ENCODE assay signal across 11 mouse cellular contexts in genomic region chr12:79719847-79720201, GRCm38 (mm10).
DNase-seq lines count a peak whose midpoint lies in the region; ATAC-seq lines count a peak whose summit lies in the region.
"Had no signal": no experiment of that assay in that cellular context is flagged by ENCODE, and none has a peak within 500 bp of the region (broad histone marks: within the 10 kb centered on the region; RNA-seq: fewer than 3 reads in every experiment).

No protein-coding gene starts in this region.

- 0 out of 2 replicates have a peak overlapping the region, but pooled peaks have one; percentile 52 for H3K27ac ChIP-seq in heart, embryonic 12.5 days (ENCODE audit: poor library complexity, severe bottlenecking)
- H3K27ac ChIP-seq in embryonic facial prominence, embryonic 10.5 days (replicated peaks) = peak overlapping the region; percentile 85
- peak overlapping the region; percentile 93 for H3K27ac ChIP-seq in hindbrain, embryonic 11.5 days (ENCODE audit: low read depth, low read length)
- peak overlapping the region; percentile 97 for H3K27ac ChIP-seq in midbrain, embryonic 11.5 days (ENCODE audit: low read depth, low read length)

- peaks cover 19% of the 10 kb centered on the region for H3K4me1 ChIP-seq in heart, embryonic 12.5 days (replicated peaks)
- peaks cover 54% of the 10 kb centered on the region for H3K4me1 ChIP-seq in embryonic facial prominence, embryonic 10.5 days
- peaks cover 7% of the 10 kb centered on the region for H3K4me1 ChIP-seq in hindbrain, embryonic 11.5 days (replicated peaks; ENCODE audit: control insufficient read depth, insufficient read depth, low read length)
- H3K4me1 ChIP-seq in midbrain, embryonic 11.5 days (ENCODE audit: control insufficient read depth, insufficient read depth, low read length) = peaks cover 35% of the 10 kb centered on the region

- no peaks in the 10 kb centered on the region for H3K9me3 ChIP-seq in heart, embryonic 12.5 days (replicated peaks)
- no peaks in the 10 kb centered on the region for H3K9me3 ChIP-seq in embryonic facial prominence, embryonic 10.5 days
- H3K9me3 ChIP-seq in hindbrain, embryonic 11.5 days (ENCODE audit: control insufficient read depth, low read length) = no peaks in the 10 kb centered on the region
- no peaks in the 10 kb centered on the region for H3K9me3 ChIP-seq in midbrain, embryonic 11.5 days (ENCODE audit: control insufficient read depth, low read length)

- H3K27me3 ChIP-seq in heart, embryonic 12.5 days (replicated peaks) = no peaks in the 10 kb centered on the region
- no peaks in the 10 kb centered on the region for H3K27me3 ChIP-seq in embryonic facial prominence, embryonic 10.5 days (replicated peaks; ENCODE audit: low read depth, poor library complexity, severe bottlenecking)
- H3K27me3 ChIP-seq in hindbrain, embryonic 11.5 days (ENCODE audit: control insufficient read depth, insufficient read depth, low read length) = no peaks in the 10 kb centered on the region
- no peaks in the 10 kb centered on the region for H3K27me3 ChIP-seq in midbrain, embryonic 11.5 days (ENCODE audit: control insufficient read depth, insufficient read depth, low read length)

- H3K9ac ChIP-seq in heart, embryonic 12.5 days = no peak overlapping the region
- H3K9ac ChIP-seq in hindbrain, embryonic 11.5 days (ENCODE audit: low read depth, low read length) = no peak overlapping the region
- peak overlapping the region; percentile 54; the same call in 1 of the 2 replicates for H3K9ac ChIP-seq in midbrain, embryonic 11.5 days (ENCODE audit: low read length)

- no peak overlapping the region for H3K4me3 ChIP-seq in heart, embryonic 12.5 days
- H3K4me3 ChIP-seq in embryonic facial prominence, embryonic 10.5 days = no peak overlapping the region
- H3K4me3 ChIP-seq in hindbrain, embryonic 11.5 days (ENCODE audit: low read depth, low read length) = no peak overlapping the region
- no peak overlapping the region for H3K4me3 ChIP-seq in midbrain, embryonic 11.5 days (ENCODE audit: low read depth, low read length)

- WGBS in heart, embryonic 12.5 days = 30% methylated on average over 1 of the region's 1 CpGs
- 28% methylated on average over 1 of the region's 1 CpGs for WGBS in embryonic facial prominence, embryonic 10.5 days
- WGBS in hindbrain, embryonic 11.5 days = 0% methylated on average over 1 of the region's 1 CpGs
- 5% methylated on average over 1 of the region's 1 CpGs for WGBS in midbrain, embryonic 11.5 days

- ATAC-seq in heart, embryonic 12.5 days (ENCODE audit: insufficient number of reproducible peaks, low FRiP score) = no peak
- ATAC-seq in hindbrain, embryonic 11.5 days (ENCODE audit: low FRiP score) = 0 out of 2 replicates have a peak, but pooled peaks have one; percentile 13
- 0 out of 2 replicates have a peak, but pooled peaks have one; percentile 0 for ATAC-seq in midbrain, embryonic 11.5 days (ENCODE audit: low FRiP score)

- no peak for DNase-seq in heart, adult 11 months
- no peak for DNase-seq in embryonic facial prominence, embryonic 10.5 days (ENCODE audit: low spot score)
- no peak for DNase-seq in hindbrain, embryonic 11.5 days (ENCODE audit: low spot score)
- DNase-seq in midbrain, embryonic 11.5 days (ENCODE audit: low spot score, missing footprints) = peak; percentile 91
- DNase-seq in right cerebral cortex, postnatal 25 days = no peak
- DNase-seq in adrenal gland, postnatal 36 days = no peak
- DNase-seq in spleen, adult 12 weeks (ENCODE audit: low spot score) = no peak
- DNase-seq: heart, postnatal 10 days; kidney, postnatal 14 days; thymus, postnatal 4 days had no signal

- no peaks in the 10 kb centered on the region for H3K36me3 ChIP-seq in heart, embryonic 12.5 days
- no peaks in the 10 kb centered on the region for H3K36me3 ChIP-seq in embryonic facial prominence, embryonic 10.5 days (replicated peaks)
- H3K36me3 ChIP-seq in hindbrain, embryonic 11.5 days (ENCODE audit: control insufficient read depth, insufficient read depth, low read length) = no peaks in the 10 kb centered on the region
- H3K36me3 ChIP-seq in midbrain, embryonic 11.5 days (ENCODE audit: control insufficient read depth, insufficient read depth, low read length) = no peaks in the 10 kb centered on the region

- no peak overlapping the region for H3K4me2 ChIP-seq in heart, embryonic 12.5 days
- no peak overlapping the region for H3K4me2 ChIP-seq in hindbrain, embryonic 11.5 days (replicated peaks; ENCODE audit: low read depth, low read length)
- peak overlapping the region; percentile 9; the same call in 1 of the 2 replicates for H3K4me2 ChIP-seq in midbrain, embryonic 11.5 days
